Mouse (Mus musculus) liver, embryonic 13.5 days (tissue): ENCODE measurements around the gene Usf2. TPM values are rescaled to one million over a fixed set of nuclear protein-coding genes. Genes with fewer than 3 reads are reported as not detected.
A peak's percentile ranks its signal among the peaks of the same experiment; 100 is the strongest.

Experiments used
- ATAC-seq: fragments of 200-750 bp; cut with Nextera tagmentation; 2 replicates; pipeline ENCODE4 v1.8.0; 2017; ENCODE audit warnings: low read depth, mild to moderate bottlenecking, moderate number of reproducible peaks, moderate library complexity
- DNase-seq: peaks from one replicate; pipeline ENCODE4 v3.0.0; 2022
- H3K27ac ChIP-seq: fragments of 300-500 bp; sonication (generic); 2 replicates; pipeline ENCODE4 v1.5.1; 2015; ENCODE audit warnings: moderate library complexity, mild to moderate bottlenecking, inconsistent platforms
- H3K27me3 ChIP-seq: fragments of 300-500 bp; sonication (generic); 2 replicates; pipeline ENCODE4 v1.6.1; 2015; ENCODE audit warnings: mild to moderate bottlenecking, inconsistent platforms
- H3K36me3 ChIP-seq: fragments of 300-500 bp; sonication (generic); 2 replicates; pipeline ENCODE4 v1.6.1; 2015; ENCODE audit warnings: mild to moderate bottlenecking, inconsistent platforms
- H3K4me1 ChIP-seq: fragments of 300-500 bp; sonication (generic); replicated peaks from 2 replicates; pipeline ENCODE4 v1.6.1; 2015; ENCODE audit warnings: inconsistent platforms
- H3K4me2 ChIP-seq: fragments of 300-500 bp; sonication (generic); 2 replicates; pipeline ENCODE4 v1.6.1; 2015; ENCODE audit warnings: inconsistent platforms, mild to moderate bottlenecking, moderate library complexity
- H3K4me3 ChIP-seq: fragments of 300-500 bp; sonication (generic); replicated peaks from 2 replicates; pipeline ENCODE4 v1.5.1; 2015; ENCODE audit warnings: mild to moderate bottlenecking, inconsistent platforms
- H3K9ac ChIP-seq: fragments of 300-500 bp; sonication (generic); 2 replicates; pipeline ENCODE4 v1.6.1; 2015; ENCODE audit warnings: mild to moderate bottlenecking, inconsistent platforms
- H3K9me3 ChIP-seq: fragments of 300-500 bp; sonication (generic); replicated peaks from 2 replicates; pipeline ENCODE4 v1.6.1; 2016; ENCODE audit warnings: inconsistent platforms
- WGBS: fragments of 180-500 bp; shearing (Covaris S2); methylation state at CpG from one replicate; pipeline ENCODE4 v1.1.7; 2015; ENCODE audit not compliant: insufficient replicate concordance; 5-methylcytosine and 5-hydroxymethylcytosine counted together
- polyA plus RNA-seq: library from polyadenylated mRNA; unstranded; fragments of >200 nt; fragmentation: Nextera tagmentation; extraction: Ambion mirVana; gene quantifications from 2 replicates; pipeline ENCODE4 v1.2.1, GENCODE M21; 2015

The Usf2 gene
- polyA plus RNA-seq, 1 experiment from 2014 or later = 9.7 TPM

DNA sequence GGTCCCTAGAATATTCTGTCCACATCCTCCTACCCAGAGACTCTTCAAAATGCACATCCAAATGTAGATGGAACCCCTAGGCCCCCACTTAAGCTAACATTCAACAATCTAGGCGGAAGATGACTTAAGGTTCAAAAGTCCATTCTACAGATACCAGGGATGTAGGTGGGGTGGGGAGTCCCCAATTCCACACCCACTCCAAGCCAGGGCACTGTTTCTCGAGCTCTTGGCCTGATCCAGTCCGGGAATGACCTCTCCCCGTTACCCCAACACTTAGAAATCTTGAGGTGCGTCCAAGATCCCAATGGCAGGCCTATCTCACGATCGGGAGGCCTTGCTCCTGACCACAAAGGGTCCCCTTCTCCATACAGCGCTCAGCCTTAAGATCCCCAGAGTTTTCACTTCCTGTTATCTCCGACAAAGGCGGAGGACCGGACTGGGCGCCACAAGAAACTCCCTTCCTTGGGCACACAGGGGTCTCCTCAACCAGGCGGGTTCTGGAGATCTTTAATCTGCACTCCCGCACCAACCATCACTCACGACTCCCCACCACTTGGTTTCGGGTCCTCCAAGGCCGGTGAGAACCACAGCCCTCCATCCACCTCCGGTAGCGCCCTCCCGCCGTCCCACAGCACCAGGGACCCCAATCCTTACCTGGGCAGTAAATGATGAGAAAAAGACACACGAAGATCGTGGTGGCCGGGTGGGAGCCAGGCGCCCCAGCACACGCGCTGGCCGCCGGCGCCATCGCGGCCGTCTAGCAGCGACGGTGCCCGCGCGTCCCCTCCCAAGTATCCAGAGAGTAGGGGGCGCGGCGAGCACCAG lies 16.0 kb upstream of the Usf2 start:
- DNase-seq = no peak
- Histone ChIP-seq H3K4me3 (peak overlapping the region; percentile 52), H3K9me3 (no peaks in the 10 kb centered on the region), H3K4me2 (peak overlapping the region; percentile 59), H3K27me3 (peaks cover 22% of the 10 kb centered on the region), H3K27ac (no peak overlapping the region), H3K4me1 (peaks cover 8% of the 10 kb centered on the region), H3K36me3 (no peaks in the 10 kb centered on the region), H3K9ac (peak overlapping the region; percentile 51)
- peak; percentile 34; the same call in 1 of the 2 replicates for ATAC-seq
- WGBS = 10% methylated on average over 41 of the region's 41 CpGs

DNA sequence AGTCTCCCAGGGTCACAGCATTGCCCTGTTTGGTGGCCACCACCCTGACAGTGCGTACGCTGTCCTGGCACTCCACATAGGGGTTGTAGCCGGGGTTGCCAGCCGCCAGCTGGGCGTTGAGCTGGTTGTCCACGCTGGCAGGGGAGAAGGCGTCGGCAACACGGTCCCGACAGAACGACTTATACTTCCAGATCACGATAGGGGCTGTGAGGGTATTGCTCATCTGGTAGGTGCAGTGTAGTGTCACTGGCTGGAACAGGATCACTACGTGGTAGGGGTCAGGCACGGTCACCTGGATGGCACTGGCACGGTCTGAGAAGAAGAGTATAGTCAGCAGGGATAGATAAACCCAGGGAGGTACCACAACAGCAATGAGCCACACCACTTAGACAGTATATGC lies 15.3 kb upstream of the Usf2 start:
- ATAC-seq = no peak
- no peaks in the 10 kb centered on the region for H3K9me3 ChIP-seq
- peaks cover 22% of the 10 kb centered on the region for H3K27me3 ChIP-seq
- WGBS = 83% methylated on average over 15 of the region's 15 CpGs
- no peak overlapping the region for H3K9ac ChIP-seq
- peak overlapping the region; percentile 59 for H3K4me2 ChIP-seq
- no peak overlapping the region for H3K27ac ChIP-seq
- DNase-seq = no peak
- no peaks in the 10 kb centered on the region for H3K36me3 ChIP-seq
- H3K4me3 ChIP-seq = peak overlapping the region; percentile 52
- H3K4me1 ChIP-seq = peaks cover 8% of the 10 kb centered on the region

DNA sequence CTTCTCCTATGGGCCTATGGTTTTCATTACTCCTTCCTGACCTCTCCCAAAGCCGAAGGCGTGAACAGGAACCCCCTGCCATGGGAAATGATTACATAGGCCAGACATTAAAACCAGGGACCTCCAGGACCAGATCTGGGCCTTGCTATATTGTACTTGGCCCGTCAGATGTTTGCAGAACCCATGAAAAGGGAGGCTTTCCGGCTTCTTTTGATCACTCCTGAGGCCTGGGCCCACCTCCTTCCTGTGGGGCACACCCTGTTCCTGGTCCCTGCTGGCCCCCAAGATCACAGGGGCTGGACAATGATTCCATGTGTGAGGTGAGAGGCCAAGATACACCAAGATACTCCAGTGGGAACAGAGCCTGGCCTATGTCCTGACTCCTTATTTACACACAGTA lies 12.6 kb upstream of the Usf2 start:
- DNase-seq (no peak), ATAC-seq (no peak)
- no peaks in the 10 kb centered on the region for H3K36me3 ChIP-seq
- H3K27me3 ChIP-seq = peaks cover 22% of the 10 kb centered on the region
- H3K27ac ChIP-seq = no peak overlapping the region
- H3K4me2 ChIP-seq = no peak overlapping the region
- H3K4me1 ChIP-seq = peaks cover 11% of the 10 kb centered on the region
- no peaks in the 10 kb centered on the region for H3K9me3 ChIP-seq
- H3K9ac ChIP-seq = no peak overlapping the region
- H3K4me3 ChIP-seq = no peak overlapping the region
- 65% methylated on average over 4 of the region's 4 CpGs for WGBS

DNA sequence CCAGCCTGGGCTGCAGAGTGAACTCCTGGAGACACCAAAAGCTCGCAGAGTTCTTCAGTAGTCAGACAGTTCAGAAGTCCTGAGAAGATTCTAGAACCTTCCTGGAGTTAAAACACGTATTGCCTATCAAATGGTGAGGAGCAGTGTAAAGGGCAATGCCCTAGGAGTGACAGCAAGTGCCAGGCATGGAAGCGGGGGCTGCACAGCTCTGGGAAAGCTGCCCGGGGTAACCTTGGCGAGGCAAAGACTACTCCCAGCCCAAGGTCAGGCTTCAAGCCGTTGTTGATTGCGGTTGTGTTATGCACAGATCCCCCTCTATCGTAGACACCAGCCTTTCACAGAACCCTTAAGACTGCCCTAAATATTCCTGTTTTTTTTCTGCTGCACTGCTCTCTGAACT lies 12.0 kb upstream of the Usf2 start:
- no peak overlapping the region for H3K4me2 ChIP-seq
- no peak overlapping the region for H3K9ac ChIP-seq
- H3K4me3 ChIP-seq = no peak overlapping the region
- no peak for ATAC-seq
- peaks cover 21% of the 10 kb centered on the region for H3K27me3 ChIP-seq
- H3K9me3 ChIP-seq = no peaks in the 10 kb centered on the region
- H3K36me3 ChIP-seq = no peaks in the 10 kb centered on the region
- no peak overlapping the region for H3K27ac ChIP-seq
- WGBS = 71% methylated on average over 8 of the region's 8 CpGs
- H3K4me1 ChIP-seq = peaks cover 15% of the 10 kb centered on the region
- no peak for DNase-seq

DNA sequence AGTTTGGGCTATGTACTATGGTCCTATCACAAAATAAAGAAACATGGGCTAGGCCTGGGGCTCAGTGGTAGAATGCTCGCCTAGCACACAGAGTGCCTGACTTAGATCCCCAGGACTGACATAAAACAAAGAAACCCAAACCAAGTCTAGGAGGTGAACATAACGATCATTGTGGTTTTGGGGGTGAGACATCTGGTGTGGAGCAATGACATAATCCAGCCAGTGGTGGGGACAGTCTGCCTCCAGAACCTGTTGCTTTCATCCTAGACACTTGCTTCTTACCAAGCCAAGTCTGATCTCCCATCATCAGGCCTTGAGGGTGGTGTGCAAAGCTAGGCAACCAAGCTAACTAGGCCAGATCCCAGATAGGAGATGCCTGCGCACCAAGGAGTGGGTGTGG lies 10.1 kb upstream of the Usf2 start:
- H3K9ac ChIP-seq = no peak overlapping the region

DNA sequence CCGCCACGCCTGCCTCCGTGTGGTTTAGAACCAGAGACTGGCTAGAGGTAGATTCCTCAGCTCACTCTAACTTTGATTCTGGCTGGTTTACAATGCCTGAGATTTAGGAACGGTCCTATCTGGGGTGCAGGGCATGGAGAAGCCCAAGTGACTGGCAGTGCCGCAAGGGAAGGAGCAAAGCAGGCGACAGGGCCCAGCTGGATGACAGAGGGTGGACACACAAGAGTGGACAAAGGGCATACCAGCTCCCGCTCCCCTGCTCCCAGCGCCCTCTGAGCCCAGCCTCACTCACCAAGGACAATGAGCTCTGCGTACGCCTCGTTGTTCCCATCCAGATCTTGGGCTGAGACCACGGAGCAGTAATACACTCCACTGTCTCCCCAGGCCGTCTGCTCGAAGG lies 9.1 kb upstream of the Usf2 start:
- 75% methylated on average over 14 of the region's 14 CpGs for WGBS
- H3K27ac ChIP-seq = no peak overlapping the region

More for the DNA sequence above, 10.1 kb upstream of the Usf2 start:
- Histone ChIP-seq H3K9me3 (no peaks in the 10 kb centered on the region), H3K27ac (no peak overlapping the region), H3K36me3 (no peaks in the 10 kb centered on the region), H3K4me3 (no peak overlapping the region), H3K4me2 (no peak overlapping the region), H3K4me1 (peaks cover 10% of the 10 kb centered on the region), H3K27me3 (peaks cover 2% of the 10 kb centered on the region)
- no peak for ATAC-seq
- WGBS = 49% methylated on average over 3 of the region's 3 CpGs
- no peak for DNase-seq

DNA sequence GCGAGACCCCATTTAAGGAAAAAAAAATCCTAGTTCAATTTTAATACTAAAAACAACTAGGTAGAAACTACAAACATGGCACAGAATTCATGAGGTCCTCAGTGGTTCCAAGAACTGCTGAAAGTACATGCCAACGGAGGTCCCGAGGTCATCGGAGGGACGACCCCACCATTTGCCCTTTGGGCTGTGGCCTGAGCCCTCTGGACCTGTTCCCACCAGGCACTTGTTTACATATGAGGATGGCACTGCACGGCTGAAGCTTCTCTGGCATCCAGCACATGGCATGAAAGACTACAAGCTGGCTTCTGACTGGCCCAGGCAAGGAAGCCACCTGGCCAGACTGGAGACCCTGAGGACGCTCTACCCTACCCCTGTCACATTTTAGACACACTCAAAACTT lies 7.8 kb upstream of the Usf2 start:
- H3K9me3 ChIP-seq = no peaks in the 10 kb centered on the region
- H3K4me3 ChIP-seq = no peak overlapping the region
- H3K9ac ChIP-seq = no peak overlapping the region
- ATAC-seq (no peak), DNase-seq (no peak)
- peaks cover 10% of the 10 kb centered on the region for H3K4me1 ChIP-seq
- H3K27me3 ChIP-seq = no peaks in the 10 kb centered on the region
- H3K36me3 ChIP-seq = no peaks in the 10 kb centered on the region
- no peak overlapping the region for H3K4me2 ChIP-seq
- WGBS = 75% methylated on average over 7 of the region's 7 CpGs
- H3K27ac ChIP-seq = no peak overlapping the region

More for the DNA sequence above, 9.1 kb upstream of the Usf2 start:
- H3K9me3 ChIP-seq = no peaks in the 10 kb centered on the region
- H3K4me2 ChIP-seq = no peak overlapping the region
- no peaks in the 10 kb centered on the region for H3K27me3 ChIP-seq
- DNase-seq = no peak
- no peak for ATAC-seq
- no peak overlapping the region for H3K9ac ChIP-seq
- H3K4me1 ChIP-seq = peaks cover 10% of the 10 kb centered on the region
- H3K36me3 ChIP-seq = no peaks in the 10 kb centered on the region
- no peak overlapping the region for H3K4me3 ChIP-seq

DNA sequence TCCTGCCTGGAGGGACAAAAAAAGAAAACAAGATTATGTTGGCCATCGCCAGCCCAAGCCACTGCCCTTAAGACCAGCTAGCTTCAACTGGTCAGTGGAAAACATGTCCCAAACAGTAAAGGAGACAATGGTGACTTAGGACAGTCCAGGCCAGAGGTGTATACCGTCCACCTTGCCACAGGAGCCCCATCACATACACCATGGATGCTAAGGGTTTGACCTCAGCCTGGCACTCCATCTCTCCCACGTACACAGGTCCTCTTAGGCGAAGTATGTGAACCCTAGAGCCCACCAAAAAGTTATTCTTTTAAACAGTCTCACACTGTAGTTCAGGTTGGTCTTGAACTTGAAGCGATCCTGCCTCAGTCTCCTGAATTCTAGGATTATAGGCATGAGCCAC lies 6.3 kb upstream of the Usf2 start:
- Histone ChIP-seq H3K4me2 (no peak overlapping the region), H3K27me3 (no peaks in the 10 kb centered on the region), H3K4me3 (no peak overlapping the region), H3K4me1 (peaks cover 20% of the 10 kb centered on the region), H3K27ac (no peak overlapping the region), H3K9me3 (no peaks in the 10 kb centered on the region), H3K9ac (no peak overlapping the region), H3K36me3 (peaks cover 14% of the 10 kb centered on the region; the same call in 1 of the 2 replicates)
- no peak for ATAC-seq
- DNase-seq = no peak
- 71% methylated on average over 5 of the region's 5 CpGs for WGBS

DNA sequence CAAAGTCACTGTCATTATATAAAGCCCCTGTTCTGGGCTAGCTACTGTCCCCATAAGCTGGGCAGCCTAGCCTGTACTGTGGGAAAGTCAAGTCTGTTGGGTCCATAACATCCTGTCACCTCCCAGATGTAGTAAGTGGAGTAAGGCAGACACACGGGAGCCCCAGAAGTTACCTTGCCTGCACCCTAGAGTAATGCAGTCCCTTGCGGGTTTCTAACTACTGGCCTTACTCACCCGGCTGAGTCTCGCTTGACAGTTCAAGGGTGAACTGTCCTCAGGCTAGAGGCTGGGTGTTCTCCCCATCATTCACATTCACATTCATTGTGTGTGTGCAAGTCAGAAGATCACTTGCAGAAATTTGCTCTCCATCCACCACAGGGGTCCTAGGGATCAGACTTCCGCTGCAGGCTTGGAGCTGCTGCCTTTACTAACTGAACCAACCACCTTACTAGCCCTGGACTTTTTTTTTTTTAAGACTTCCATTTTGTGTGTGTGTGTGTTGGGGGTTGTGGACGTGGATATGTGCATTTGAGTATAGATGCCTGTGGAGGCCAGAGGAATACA lies 3.3 kb upstream of the Usf2 start:
- Histone ChIP-seq H3K36me3 (peaks cover 19% of the 10 kb centered on the region), H3K4me1 (peaks cover 33% of the 10 kb centered on the region)

DNA sequence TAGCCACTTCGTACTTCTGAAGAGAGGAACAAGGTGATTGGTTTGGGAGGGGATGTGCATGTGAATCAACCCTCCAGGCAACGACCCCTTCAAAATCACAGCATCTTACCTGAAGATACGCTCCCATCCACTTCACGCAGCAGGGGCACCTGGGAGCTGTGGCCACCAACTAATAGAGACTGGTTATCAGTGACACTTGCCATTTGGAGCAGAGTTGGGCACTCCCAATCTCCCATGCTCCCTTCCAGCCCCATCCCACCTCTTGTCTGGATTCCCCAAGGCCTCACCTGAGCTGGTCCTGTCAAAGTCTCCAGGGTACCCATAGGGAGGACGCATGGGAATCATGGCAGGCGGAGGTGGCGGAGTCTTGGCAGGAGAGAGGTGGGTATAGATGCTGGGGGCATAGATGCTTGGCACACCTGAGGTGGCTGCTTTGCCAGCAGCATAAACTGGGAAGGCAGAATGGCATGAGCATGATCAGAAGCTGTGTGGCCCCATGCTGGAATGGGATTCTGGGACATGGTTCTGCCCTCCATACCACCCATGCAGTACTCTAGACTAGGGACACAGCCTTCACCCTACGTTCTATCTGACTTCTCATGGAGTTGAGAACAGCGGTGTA lies 2.4 kb upstream of the Usf2 start:
- H3K27me3 ChIP-seq = no peaks in the 10 kb centered on the region
- no peak overlapping the region for H3K4me3 ChIP-seq
- H3K9me3 ChIP-seq = no peaks in the 10 kb centered on the region
- WGBS = 85% methylated on average over 9 of the region's 9 CpGs
- H3K36me3 ChIP-seq = peaks cover 28% of the 10 kb centered on the region
- DNase-seq (no peak), ATAC-seq (no peak)
- no peak overlapping the region for H3K4me2 ChIP-seq
- H3K27ac ChIP-seq = no peak overlapping the region
- no peak overlapping the region for H3K9ac ChIP-seq
- peaks cover 37% of the 10 kb centered on the region for H3K4me1 ChIP-seq

More for the DNA sequence above, 3.3 kb upstream of the Usf2 start:
- Histone ChIP-seq H3K27me3 (no peaks in the 10 kb centered on the region), H3K27ac (no peak overlapping the region), H3K9ac (peak overlapping the region; percentile 4; the same call in 1 of the 2 replicates), H3K9me3 (no peaks in the 10 kb centered on the region), H3K4me3 (no peak overlapping the region), H3K4me2 (no peak overlapping the region)
- WGBS = 76% methylated on average over 6 of the region's 6 CpGs
- ATAC-seq (no peak), DNase-seq (no peak)

DNA sequence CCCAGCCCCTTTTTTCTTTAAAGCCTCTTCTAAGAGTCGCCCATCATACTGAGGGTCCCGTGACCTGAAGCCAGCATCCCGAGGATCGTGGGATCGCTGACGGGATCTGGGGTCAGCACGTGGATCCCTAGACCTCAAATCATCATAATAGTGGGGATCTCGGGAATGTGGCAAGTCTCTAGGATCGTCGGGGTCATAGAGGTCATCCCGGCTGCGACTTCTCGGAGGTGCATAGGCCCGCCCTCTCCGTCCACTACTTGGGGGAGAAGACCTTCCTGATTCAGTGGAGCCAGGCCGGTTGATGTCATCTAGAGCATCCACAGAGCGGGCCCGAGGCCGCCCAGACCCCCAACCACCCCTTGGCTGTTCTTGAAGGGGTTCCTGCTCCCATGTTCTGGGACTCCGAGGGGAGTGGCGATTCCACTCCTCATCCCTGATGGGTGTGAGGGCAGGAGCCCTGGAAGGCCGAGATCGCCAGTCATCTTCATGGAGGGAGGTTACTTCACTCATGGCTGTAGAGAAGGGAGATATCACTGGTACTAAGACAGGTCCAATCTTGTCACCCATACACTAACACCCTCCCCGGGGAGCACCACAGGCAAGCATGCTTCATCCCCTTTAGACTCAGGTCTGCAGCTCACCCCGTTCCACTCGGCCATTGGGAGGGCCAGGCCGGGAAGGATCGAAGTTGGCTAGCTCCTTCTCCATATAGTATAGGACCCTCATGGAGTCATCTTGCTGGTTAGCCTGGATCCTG lies 1.7 kb upstream of the Usf2 start:
- Histone ChIP-seq H3K27ac (peak overlapping the region; percentile 92), H3K36me3 (peaks cover 34% of the 10 kb centered on the region), H3K4me3 (peak overlapping the region; percentile 95), H3K4me2 (peak overlapping the region; percentile 88), H3K9me3 (no peaks in the 10 kb centered on the region), H3K4me1 (peaks cover 33% of the 10 kb centered on the region), H3K9ac (peak overlapping the region; percentile 99), H3K27me3 (no peaks in the 10 kb centered on the region)
- ATAC-seq (no peak), DNase-seq (no peak)
- WGBS = 81% methylated on average over 28 of the region's 28 CpGs
